Mouse (Mus musculus): ENCODE measurements at regions not wholly inside any gene's neighbourhood (a gene's known extent, or its start where the extent isn't known, plus 50 kb on each side); places are given as distances from the start of the nearest gene placed in this dataset.

DNA sequence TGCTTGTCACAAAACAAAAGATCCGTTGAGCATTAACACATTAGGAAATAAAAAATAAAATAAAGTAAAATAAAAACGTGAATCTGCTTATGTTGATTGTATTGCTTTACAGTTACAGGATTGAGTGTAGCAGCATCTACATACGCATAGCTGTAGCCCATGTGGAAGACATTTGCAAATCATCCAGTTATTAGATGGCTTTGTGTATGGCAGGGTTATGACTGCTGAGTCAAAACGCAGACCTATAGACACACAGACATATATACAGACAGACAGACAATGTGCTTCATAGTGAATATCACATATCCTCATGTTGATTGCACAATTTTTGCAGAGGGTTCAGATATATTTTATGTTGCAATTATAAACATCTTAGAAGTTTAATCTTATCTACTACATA is 64.5 kb downstream of the Gm11146 start:
- no peak for DNase-seq (ENCODE audit: low spot score)

DNA sequence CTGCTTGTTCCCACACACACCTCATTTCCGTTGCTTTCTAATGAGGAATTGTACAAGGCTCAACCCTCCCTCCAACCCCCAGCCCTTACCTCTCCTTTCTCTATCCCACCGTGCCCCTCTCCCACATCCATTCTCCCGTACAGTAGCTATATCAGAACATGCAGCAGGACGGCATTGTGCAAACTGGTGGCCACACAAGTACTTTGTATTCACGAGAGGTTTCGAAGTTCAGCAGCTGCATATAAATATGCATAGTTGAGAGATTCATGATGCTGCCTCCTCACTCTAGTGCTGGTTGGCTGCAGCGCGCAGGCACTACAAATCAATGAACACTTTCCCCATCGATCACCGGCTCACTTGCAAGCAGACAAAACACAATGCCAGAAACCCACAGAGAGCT is 65.1 kb downstream of the Gm11146 start:
- DNase-seq (ENCODE audit: low spot score): no peak

DNA sequence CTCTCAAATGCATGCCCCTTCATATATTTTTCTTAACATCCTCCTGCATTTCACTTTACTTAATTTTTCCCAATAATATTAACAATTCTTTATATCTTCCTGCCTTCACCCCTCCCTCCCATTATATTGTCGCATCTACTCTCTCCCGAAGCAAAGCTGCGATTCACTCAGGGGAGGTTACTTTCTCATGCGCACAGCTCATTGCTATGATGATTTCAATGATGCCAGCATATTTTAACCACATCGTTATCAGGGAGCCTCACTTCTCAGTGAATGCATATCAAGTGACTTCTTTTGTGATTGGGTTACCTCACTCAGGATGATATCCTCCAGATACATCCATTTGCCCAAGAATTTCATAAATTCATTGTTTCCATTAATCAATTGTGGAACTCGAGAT is 65.6 kb downstream of the Gm11146 start:
- DNase-seq (ENCODE audit: low spot score): no peak

DNA sequence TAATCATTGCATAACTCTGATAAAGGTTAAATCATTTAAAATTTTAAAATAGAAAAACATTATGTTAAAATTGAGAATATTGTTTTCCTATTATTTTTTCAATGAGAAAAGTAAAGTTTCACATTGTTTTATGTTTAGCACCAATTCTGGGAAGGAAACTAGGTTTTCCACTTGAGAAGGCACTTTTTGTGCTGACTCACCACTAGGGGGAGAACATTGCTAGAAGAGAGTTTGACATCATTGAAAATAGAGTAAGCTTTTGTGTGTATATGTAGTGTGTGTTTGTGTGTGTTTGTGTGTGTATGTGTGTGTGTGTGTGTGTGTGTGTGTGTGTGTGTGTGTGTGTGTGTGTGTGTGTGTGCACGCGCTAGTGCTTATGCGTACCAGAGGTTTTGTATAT is 66.9 kb downstream of the Gm11146 start:
- no peak for DNase-seq (ENCODE audit: low spot score)

DNA sequence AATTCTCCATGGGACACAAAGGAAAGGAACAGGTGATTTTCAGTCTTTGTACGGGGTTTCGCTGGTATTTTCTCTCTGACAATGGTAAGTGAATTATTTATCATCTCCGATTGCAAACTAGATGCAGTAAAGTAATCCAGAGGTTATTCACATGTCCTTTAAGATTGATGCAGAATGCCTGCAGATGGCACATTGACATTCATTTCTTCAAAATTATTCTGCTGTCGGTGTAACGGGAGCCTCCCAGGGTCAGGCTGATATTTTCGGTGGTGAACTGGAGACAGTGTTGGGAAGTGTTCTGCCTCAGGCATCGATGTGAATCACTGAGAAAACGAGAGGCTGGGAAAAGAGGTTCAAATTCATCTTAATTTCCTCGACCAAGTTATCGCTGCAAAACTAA is 70.3 kb downstream of the Gm11146 start:
- no peak for DNase-seq (ENCODE audit: low spot score)

DNA sequence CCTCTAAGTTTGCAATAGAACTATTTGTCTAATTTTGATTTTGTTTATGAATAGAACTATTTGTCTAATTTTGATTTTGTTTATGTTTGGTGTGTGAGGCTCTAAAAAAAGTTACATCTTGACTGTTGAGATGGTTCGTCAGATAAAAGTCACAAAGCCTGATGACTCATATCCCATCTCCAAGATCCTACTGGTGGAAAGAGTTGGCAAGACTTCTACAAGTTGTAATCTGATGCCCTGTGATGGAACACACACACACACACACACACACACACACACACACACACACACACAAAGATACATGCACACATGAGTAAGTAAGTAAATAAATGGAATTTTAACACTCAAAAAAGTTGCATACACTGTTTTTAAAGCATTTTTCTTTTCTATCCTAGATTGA is 73.9 kb downstream of the Gm11146 start:
- DNase-seq (ENCODE audit: low spot score): no peak

DNA sequence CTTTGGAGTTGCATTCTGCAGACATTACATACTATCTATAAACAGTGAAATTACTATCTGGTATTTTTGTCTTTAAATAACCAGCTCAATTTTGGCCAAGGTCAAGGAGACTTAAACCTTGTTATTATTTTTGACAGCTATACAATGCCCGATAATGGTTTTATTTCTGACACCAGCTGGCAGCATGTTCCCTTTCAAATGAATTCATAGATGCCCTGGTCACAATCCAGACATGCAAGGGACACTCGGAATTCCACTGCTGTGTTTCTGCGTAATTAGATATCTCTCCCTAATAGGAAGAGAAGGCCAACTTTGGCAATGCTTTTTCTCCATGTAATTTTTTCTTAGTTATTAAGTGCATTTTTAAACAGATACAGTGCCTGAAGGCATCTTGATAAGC is 87.3 kb downstream of the Gm11146 start:
- DNase-seq (ENCODE audit: low spot score): no peak

DNA sequence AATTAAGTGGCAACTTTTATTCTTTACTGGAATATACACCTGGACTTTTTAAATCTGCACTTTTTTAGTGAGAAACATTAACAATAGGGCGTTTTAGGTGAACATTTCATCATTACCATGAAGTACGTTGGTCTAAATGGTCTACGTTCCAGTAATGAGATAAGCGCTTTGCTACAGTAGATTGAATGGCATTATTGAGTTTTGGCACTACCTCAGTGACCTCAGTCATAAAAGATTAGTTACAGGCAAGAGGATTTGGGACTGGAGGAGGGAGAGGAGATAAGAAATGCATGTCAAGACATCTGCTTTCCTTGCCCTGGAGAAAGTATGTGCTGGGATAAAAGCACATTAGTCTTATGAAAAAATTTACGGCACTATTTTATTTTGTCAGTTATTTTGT is 98.3 kb downstream of the Gm11146 start:
- DNase-seq (ENCODE audit: low spot score): no peak

DNA sequence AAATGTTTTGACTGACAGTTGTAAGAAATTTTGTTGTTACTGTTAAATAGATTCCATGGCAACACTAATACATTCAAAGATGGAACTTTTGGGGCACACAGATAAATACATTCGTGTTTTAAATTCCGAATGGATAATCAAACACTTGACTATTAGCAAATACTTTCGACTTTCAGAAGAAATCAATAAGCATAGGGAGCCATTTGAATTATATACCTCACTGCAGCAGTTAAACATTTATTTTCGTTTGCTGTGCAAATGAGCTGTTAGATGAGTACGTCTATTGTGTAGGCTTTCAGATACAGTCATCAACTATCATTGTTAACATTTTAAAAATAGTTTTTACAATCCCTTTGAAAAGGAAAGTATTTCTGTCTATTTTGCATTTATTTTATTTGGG is 99.0 kb downstream of the Gm11146 start:
- DNase-seq (ENCODE audit: low spot score): no peak

DNA sequence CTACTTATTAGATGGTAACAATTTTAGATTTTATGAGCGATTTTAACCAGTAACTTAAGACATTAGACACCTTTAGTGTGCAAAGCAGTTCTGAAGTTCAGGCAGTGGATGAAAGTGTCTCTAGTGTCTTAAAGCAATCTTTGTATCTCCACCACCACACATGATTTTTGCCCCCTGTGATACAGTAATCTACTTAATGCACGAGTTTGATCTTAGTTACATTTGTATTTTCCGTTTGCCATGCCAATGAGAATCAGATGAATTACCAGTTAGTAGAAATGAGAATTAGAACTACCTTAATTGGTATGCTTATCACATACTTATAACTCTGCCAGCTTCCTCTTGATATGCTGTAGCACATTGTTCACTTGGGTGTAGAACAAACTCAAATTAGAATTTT is 99.9 kb downstream of the Gm11146 start:
- no peak for DNase-seq (ENCODE audit: low spot score)

DNA sequence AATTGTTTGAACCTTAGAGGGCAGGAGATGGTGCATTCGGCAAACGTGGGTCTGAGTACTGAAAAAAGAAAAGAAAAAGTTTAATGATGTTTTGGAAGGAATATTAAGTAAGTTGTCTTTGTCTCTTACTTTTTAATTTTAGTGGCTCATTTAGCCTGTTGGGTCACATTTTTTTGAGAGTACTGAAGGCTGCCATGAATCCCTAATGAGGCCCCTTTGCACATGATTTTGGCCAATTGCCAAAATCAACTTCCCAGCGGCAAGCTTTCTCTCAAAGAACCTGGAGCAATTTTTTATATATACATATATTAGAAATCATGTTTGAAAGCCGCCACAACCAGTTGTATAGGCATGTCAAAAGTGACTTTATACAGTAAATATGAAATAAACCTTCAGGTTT is 100.9 kb downstream of the Gm11146 start:
- no peak for DNase-seq (ENCODE audit: low spot score)

DNA sequence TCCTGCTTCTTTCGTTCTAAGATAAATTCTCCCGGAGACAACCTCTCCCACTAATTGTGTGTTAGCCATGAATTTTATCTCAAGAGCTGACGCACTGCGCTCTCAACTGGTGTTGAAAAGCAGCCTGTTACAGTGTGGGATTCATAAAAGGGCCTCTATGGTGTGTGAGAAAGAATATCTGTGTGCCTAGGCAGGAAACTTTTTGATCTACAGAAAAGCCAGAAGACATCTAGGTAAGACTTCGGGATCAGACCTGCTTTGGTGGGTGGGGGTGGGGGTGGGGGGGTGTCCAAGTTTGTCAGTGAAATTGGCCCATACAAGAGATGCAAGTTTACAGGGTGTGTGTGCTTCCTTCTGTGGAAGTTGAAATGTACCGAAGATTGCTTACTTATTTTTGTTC is 101.5 kb downstream of the Gm11146 start:
- DNase-seq (ENCODE audit: low spot score): no peak

DNA sequence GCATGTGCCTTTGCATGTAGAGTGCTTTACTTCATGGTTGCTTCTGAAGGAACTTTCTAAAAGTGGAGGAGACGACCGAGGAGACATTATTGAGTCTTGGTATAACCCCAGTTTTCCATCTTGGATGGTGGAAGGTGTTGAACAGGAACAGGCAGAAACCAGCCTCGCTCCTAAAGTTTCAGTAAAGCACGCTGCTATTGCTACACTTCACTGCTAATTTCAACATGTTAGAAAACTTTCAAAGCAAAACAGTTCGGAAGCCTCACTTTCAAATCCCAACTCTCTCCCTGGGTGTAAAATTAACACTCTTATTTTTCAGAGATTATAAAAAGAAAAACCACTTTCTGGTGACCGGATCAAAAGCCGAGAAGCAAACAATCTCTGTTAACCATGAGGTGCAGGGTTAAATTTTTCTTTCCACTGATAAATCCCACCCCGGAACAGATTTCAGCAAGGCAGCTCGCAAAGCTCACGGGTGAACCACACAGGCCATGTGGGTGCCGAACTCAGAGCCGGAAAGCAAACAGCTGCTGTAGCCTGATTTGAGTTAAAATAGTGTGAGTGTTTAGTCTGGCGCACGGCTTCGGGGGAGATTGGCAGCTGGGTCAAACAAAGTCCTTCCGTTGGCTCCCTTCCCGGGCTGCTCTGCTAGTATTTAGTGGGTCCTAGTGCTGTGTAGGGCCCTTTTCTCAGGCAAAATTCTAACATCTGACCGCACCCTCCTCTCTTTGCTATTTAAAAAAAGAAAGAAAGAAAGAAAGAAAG is 102.2 kb downstream of the Gm11146 start:
- DNase-seq (ENCODE audit: low spot score): peak; percentile 18

DNA sequence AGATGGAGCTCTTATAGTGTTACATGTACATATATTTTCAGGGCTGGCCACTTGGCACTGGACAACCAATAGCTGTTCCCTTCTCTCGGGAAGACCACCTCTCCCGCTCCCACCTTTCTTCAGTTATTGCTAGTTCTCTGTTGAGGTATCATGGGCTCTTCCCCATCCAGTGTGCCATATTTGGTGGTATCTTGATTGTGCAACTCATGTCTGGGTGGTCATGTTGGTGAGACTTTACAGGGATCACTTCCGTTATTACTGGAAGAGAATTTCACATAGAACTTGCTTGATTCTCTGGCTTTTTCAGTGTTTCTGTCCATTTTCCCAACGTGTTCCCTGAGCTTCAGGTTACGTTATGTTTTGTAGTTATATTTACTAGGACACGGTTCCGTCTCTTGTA is 106.6 kb downstream of the Gm11146 start:
- no peak for DNase-seq (ENCODE audit: low spot score)

DNA sequence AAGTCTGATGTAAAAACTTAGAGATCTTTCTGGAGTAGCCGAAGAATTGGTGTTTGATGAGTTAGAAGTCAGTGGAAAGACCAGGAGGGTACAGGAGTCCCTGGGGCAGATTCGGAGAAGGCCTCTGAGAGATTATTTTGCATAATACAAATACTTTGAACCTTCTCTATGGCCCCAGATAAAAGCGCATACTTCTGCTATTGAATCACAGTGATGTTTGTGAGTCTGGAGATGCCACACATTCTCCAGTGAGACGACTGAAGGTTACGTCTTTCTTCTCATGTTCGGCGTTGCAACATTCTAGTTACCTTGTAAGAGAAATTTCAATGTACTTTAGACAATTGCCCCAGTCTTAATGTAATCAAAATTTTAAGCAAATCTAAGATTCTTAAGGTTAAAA is 107.9 kb downstream of the Gm11146 start:
- no peak for DNase-seq (ENCODE audit: low spot score)

DNA sequence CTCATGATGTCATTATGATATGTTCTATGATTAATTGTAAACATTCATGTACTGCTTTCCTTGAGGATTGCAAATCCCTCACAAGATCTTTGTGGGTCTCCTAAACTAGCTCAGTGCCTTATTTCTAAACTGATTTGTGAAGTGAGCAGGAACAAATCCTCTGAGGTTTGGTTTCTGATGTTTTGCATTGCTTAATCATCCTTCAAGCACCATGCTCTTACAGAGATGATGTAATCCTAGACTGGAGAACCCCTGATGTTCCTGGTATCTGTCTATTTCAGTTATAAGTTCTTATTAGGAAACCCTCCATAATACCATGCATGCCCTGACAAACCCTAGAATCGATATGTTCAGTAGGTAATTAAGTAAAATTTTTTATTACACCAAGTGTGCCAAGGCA is 113.7 kb downstream of the Gm11146 start:
- DNase-seq (ENCODE audit: low spot score): no peak

DNA sequence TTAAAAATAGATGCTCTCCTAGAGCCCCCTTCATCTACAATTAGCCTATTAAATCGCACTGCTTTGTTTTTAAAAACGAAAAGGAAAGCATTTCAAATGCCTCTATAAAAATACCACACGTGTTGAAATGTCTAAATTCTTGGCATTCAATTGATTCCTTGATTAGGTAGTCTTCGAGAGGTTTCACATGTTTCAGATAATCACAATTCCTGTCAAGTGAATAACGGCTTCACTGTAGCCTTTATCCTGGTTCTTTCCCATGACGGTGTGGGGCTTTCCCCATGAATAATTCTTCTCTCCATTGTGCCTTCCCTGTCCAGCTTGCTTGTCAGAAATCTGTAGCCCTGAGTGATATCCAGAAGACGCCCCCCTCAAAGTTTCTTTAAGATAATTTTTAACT is 122.1 kb downstream of the Gm11146 start:
- DNase-seq (ENCODE audit: low spot score): no peak

DNA sequence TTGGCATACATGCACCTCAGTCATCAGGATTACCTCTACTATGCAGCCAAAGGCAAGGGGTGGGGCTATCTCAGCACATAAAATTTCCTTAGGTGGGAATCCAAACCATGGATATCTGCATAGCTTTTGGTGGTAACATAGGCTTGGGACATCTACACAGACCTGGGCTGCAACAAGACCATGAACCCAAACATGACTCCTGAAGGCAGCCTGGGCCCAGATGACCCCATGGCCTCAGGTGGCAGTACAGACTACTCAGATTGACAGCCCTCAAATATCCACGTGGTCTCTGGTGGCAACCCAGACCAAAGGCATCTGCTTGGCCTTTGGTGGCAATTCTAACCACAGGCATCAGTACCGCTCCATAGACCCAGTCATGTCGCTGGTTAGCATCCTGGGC is 130.0 kb downstream of the Gm11146 start:
- DNase-seq (ENCODE audit: low spot score): no peak

DNA sequence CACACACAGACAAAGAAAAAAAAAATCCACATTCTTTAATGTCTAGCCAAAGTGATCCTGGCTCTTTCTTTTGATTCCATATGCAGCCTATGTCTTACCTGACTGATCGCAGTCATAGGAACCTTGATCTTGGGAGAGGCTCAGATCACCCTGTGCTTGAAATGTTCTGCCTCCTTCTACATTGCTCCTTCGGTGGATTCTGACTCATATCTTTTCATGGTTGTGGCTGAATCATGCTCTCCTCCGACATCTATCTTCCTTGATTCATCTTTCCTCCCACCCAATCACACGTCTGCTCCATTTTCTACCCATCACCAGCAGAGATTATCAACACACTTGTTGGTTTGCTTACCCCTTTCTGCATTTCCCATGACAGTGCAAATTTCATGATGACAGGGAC is 132.0 kb downstream of the Gm11146 start:
- no peak for DNase-seq (ENCODE audit: low spot score)

DNA sequence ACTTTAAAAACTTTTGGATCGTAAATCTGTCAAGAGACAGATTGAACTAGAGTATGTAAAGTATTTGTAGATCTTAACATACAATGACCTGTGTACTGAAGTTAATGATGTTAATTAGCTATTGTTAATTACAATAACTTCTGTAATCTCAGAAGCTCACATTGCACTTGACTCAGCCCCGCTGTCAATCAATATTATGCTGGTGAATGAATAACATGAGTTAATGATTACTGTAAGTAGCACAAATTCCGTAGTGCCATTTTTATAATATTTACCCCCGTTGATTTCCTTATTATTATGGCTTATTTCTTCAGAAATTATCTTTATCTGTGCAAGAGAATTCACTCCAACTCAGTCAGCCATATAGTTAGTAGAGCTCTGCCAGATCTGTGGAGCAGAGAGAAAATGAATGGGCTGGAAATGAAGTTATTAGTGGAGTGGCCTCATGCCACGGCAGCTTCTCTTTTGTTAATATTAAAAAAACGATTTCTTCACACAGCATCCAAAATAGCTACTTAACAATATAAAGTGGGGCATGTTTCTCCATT is 132.5 kb downstream of the Gm11146 start:
- no peak for DNase-seq (ENCODE audit: low spot score)

DNA sequence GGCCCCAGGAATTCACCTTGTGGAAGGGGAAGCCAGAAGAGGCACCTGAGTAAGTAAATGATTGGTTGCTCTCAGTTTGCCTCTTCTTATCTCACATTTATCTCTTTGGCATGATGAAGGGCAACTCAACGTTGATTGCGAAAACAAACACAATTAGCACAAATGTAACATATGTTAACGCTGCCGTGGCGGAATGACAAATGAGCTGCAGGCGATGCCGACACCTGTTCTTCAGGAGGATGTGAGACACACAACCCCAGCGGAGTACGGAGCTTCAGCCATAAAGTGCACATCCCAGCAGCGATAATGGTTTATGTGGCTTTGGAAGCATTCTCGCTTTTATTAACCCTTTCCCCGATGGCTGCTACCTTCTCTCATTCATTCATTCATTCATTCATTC is 134.7 kb downstream of the Gm11146 start:
- DNase-seq (ENCODE audit: low spot score): no peak

DNA sequence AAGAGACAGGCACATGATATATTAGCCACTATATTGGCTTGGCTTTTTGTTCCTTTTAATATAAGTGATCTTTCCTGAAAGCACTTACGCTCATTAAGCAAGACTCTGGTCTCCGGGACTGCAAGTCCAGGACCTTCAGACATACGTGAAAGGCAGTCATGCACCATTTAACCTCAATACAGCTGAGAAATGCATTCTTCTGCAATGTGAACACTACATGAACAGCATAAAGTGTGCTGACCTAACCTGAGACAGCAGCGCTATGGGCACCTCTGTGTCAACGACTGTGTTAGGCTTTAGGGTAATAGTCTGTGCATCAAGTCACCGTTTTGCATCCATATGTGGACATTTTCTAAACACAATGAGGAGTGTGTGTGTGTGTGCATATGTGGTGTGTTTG is 137.3 kb downstream of the Gm11146 start:
- DNase-seq (ENCODE audit: low spot score): no peak

DNA sequence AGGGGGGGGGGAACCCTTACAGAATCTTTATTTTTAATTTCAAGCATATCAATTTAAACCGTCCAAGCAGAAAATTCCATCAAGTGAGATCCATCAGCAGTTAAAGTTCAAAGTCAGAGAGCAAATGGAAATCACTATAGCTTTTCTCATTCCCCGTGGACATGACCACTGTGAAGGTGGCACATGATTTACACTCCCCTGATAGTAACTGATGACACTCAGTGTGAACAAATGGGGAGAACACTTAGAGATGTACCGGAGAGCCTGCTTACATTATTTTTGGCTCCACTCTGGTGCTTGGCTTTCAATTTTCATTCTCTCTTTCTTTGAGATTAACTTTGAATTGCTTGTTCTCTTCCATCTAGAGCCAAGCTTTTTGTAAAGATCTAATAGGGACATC is 140.0 kb downstream of the Gm11146 start:
- DNase-seq (ENCODE audit: low spot score): no peak

DNA sequence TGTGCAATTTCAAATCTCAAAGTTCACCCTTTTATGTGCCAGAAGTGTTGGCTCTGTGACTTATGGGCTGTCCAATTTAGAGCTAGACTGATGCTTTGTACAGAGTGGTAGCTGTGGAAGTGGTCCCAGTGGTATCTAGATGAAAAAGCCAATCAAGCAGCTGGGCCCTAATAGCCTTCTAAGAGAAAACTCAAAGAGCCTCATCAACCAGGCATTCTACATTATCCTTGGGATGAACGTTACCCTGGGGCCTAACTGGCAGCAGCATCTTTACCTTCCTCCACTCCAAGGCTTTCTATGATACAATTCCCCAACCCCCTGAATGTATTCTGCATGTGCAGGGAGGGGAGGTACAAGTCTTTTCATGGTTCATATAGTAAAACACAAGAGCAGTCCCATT is 140.4 kb downstream of the Gm11146 start:
- DNase-seq (ENCODE audit: low spot score): no peak
